In genomic region chr6:125313546-125314230, GRCm38 (mm10) we compare ENCODE assay signal across 8 mouse cellular contexts. TPM values are rescaled to one million over a fixed set of nuclear protein-coding genes. Genes with fewer than 3 reads are reported as not detected.
DNase-seq lines count a peak whose midpoint lies in the region; ATAC-seq and TF ChIP-seq lines count a peak whose summit lies in the region.

TSS of gene Ltbr (minus strand) at chr6:125313885.

- H3K27me3 ChIP-seq in forebrain, embryonic 10.5 days (ENCODE audit: poor library complexity, severe bottlenecking) = peaks cover 48% of the 10 kb centered on the region
- no peaks in the 10 kb centered on the region for H3K27me3 ChIP-seq in heart, embryonic 15.5 days
- H3K27me3 ChIP-seq in lung, embryonic 15.5 days = no peaks in the 10 kb centered on the region
- H3K27me3 ChIP-seq in thymus, adult 2 months (ENCODE audit: control insufficient read depth, insufficient read depth, low read length) = no peaks in the 10 kb centered on the region; the same call in 1 of the 2 replicates

- peak within 1 kb of the TSS; percentile 80 for H3K4me3 ChIP-seq in bone marrow macrophage, adult 2 months (ENCODE audit: insufficient read depth, low read length)
- H3K4me3 ChIP-seq in forebrain, embryonic 10.5 days = peak within 1 kb of the TSS; percentile 54
- H3K4me3 ChIP-seq in heart, embryonic 15.5 days = peak within 1 kb of the TSS; percentile 64
- peak within 1 kb of the TSS; percentile 81 for H3K4me3 ChIP-seq in lung, embryonic 15.5 days
- H3K4me3 ChIP-seq in thymus, adult 2 months (ENCODE audit: control insufficient read depth, insufficient read depth, low read length) = peak within 1 kb of the TSS; percentile 39

- DNase-seq in CD4-positive helper T cell, adult 2 months (ENCODE audit: low read depth, low spot score) = peak; percentile 16
- peak; percentile 63 for DNase-seq in forebrain, embryonic 10.5 days (ENCODE audit: extremely low spot score, low spot score)
- DNase-seq in kidney, postnatal 14 days = peak; percentile 95
- peak; percentile 39 for DNase-seq in thymus, adult 2 months

- 0 out of 2 replicates have a peak, but pooled peaks cover 4% of the 10 kb centered on the region for H3K36me3 ChIP-seq in forebrain, embryonic 10.5 days (replicated peaks)
- H3K36me3 ChIP-seq in heart, embryonic 15.5 days = peaks cover 14% of the 10 kb centered on the region; the same call in 1 of the 2 replicates
- peaks cover 25% of the 10 kb centered on the region; the same call in 1 of the 2 replicates for H3K36me3 ChIP-seq in lung, embryonic 15.5 days
- H3K36me3 ChIP-seq in thymus, adult 2 months (ENCODE audit: control insufficient read depth, insufficient read depth, low read length) = no peaks in the 10 kb centered on the region

- H3K9me3 ChIP-seq in forebrain, embryonic 10.5 days = no peaks in the 10 kb centered on the region
- H3K9me3 ChIP-seq in heart, embryonic 15.5 days (replicated peaks) = no peaks in the 10 kb centered on the region
- no peaks in the 10 kb centered on the region for H3K9me3 ChIP-seq in lung, embryonic 15.5 days

- H3K27ac ChIP-seq in bone marrow macrophage, adult 2 months (ENCODE audit: insufficient read depth, low read depth, low read length) = peak within 1 kb of the TSS; percentile 58
- peak within 1 kb of the TSS; percentile 91 for H3K27ac ChIP-seq in forebrain, embryonic 10.5 days
- peak within 1 kb of the TSS; percentile 77 for H3K27ac ChIP-seq in heart, embryonic 15.5 days
- H3K27ac ChIP-seq in lung, embryonic 15.5 days = peak within 1 kb of the TSS; percentile 77
- H3K27ac ChIP-seq in thymus, adult 2 months (ENCODE audit: control insufficient read depth, insufficient read depth, low read length) = no peak within 1 kb of the TSS

- peaks cover 16% of the 10 kb centered on the region for H3K4me1 ChIP-seq in bone marrow macrophage, adult 2 months (ENCODE audit: control insufficient read depth, insufficient read depth, low read length)
- H3K4me1 ChIP-seq in forebrain, embryonic 10.5 days = peaks cover 37% of the 10 kb centered on the region
- H3K4me1 ChIP-seq in heart, embryonic 15.5 days (replicated peaks) = peaks cover 39% of the 10 kb centered on the region
- peaks cover 43% of the 10 kb centered on the region for H3K4me1 ChIP-seq in lung, embryonic 15.5 days
- H3K4me1 ChIP-seq in thymus, adult 2 months (replicated peaks; ENCODE audit: control insufficient read depth, insufficient read depth, low read length) = peaks cover 13% of the 10 kb centered on the region

- ATAC-seq in heart, embryonic 15.5 days (replicated peaks; ENCODE audit: insufficient number of reproducible peaks, insufficient read depth, low FRiP score, low read depth) = peak; percentile 94
- ATAC-seq in lung, embryonic 15.5 days (ENCODE audit: borderline replicate concordance, extremely low read depth, low FRiP score, low TSS enrichment) = peak; percentile 94
- ATAC-seq in neutrophil, adult 5-6 weeks (ENCODE audit: extremely low read depth, insufficient number of reproducible peaks, low FRiP score, poor library complexity, severe bottlenecking) = peak; percentile 73

- no peak for TF ChIP-seq CTCF in bone marrow macrophage, adult 2 months (IDR thresholded peaks at IDR 0.05; ENCODE audit: low read depth, low read length)
- no peak for TF ChIP-seq CTCF in thymus, adult 2 months (IDR thresholded peaks at IDR 0.05; ENCODE audit: borderline replicate concordance, control insufficient read depth, extremely low read depth, insufficient read depth, low read length, poor library complexity)

- WGBS in forebrain, embryonic 10.5 days = 2% methylated on average over 42 of the region's 46 CpGs
- WGBS in heart, embryonic 15.5 days = 1% methylated on average over 36 of the region's 46 CpGs
- WGBS in lung, embryonic 15.5 days = under 1% methylated on average over 46 of the region's 46 CpGs
- WGBS in thymus, adult 2 months = 7% methylated on average over 46 of the region's 46 CpGs

- no peak for TF ChIP-seq POLR2A in bone marrow macrophage, adult 2 months (IDR thresholded peaks at IDR 0.05; ENCODE audit: borderline replicate concordance, low read depth, low read length)
- TF ChIP-seq POLR2A in thymus, adult 2 months (IDR thresholded peaks at IDR 0.05; ENCODE audit: control insufficient read depth, extremely low read depth, insufficient read depth, low read length, poor library complexity) = 0 out of 2 replicates have a peak, but pooled peaks have one; percentile 22

- peak within 1 kb of the TSS; percentile 76 for H3K4me2 ChIP-seq in heart, embryonic 15.5 days
- H3K4me2 ChIP-seq in lung, embryonic 15.5 days = peak within 1 kb of the TSS; percentile 72

- H3K9ac ChIP-seq in heart, embryonic 15.5 days = peak within 1 kb of the TSS; percentile 77
- peak within 1 kb of the TSS; percentile 97 for H3K9ac ChIP-seq in lung, embryonic 15.5 days

RNA-seq across cellular contexts. Expression of gene Ltbr, which starts in this region (rescaled TPM):
- 55.6 and 60.0 TPM in 2 replicates for polyA plus RNA-seq in bone marrow macrophage, adult 2 months (2012; ENCODE audit: insufficient read depth, insufficient read length, missing spikeins)
- polyA plus RNA-seq in forebrain, embryonic 10.5 days (2016; fragmentation: Nextera tagmentation; extraction: Ambion mirVana) = 16.1 and 17.2 TPM in 2 replicates
- polyA plus RNA-seq in heart, embryonic 15.5 days (2015; fragmentation: Nextera tagmentation; extraction: Ambion mirVana) = 37.8 and 48.4 TPM in 2 replicates
- polyA plus RNA-seq in lung, embryonic 15.5 days (2015; fragmentation: Nextera tagmentation; extraction: Ambion mirVana) = 79.1 and 82.5 TPM in 2 replicates
- total RNA-seq in neutrophil, adult 5-6 weeks (2017) = 43.7 and 45.6 TPM in 2 replicates
- polyA plus RNA-seq in thymus, adult 2 months (2012; rRNA removed) = 29.3 and 30.6 TPM in 2 replicates

Comparison
In these comparisons a context has a peak if more than half of its experiments do, and no peak if none do; other contexts are left out.
1. DNase-seq: peak in every context shown above with its lines; median percentile 95 in kidney, postnatal 14 days; 63 in forebrain, embryonic 10.5 days; 39 in thymus, adult 2 months; 16 in CD4-positive helper T cell, adult 2 months.